Comparison of ENCODE assay signal across 10 mouse cellular contexts in the genomic region with DNA sequence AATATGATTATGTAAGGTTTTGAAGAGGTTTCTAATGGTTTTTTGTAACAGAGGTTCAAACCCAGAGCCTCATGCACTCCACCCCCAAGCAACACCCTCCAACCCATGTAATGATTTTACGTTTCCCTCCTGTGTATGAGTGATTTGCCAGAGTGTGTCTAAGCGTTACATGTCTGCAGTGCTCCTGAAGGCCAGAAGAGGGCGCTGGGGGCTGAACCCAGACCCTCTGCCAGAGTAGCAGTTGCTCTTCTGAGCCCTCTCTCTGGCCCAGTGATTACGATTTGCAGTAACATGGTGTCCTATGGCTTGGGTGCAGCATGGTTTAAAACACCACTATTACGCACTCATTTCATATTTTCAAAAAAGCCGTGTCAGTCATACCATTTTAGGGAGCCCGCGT. TPM values are rescaled to one million over a fixed set of nuclear protein-coding genes. Genes with fewer than 3 reads are reported as not detected.
A peak's percentile ranks its signal among the peaks of the same experiment; 100 is the strongest.
DNase-seq lines count a peak whose midpoint lies in the region; ATAC-seq and TF ChIP-seq lines count a peak whose summit lies in the region.
"Had no signal": no experiment of that assay in that cellular context is flagged by ENCODE, and none has a peak within 500 bp of the region (broad histone marks: within the 10 kb centered on the region; RNA-seq: fewer than 3 reads in every experiment).

No protein-coding gene starts in this region.

- no peak overlapping the region for H3K9ac ChIP-seq in liver, postnatal 0 days (replicated peaks)
- H3K9ac ChIP-seq: heart, embryonic 15.5 days; limb, embryonic 12.5 days had no signal

- peak; percentile 28 to 50 for DNase-seq in cerebellum, adult 18-20 months
- DNase-seq in layer of hippocampus, adult 2 months (ENCODE audit: low spot score in 2 of 2): no peak
- no peak for DNase-seq in layer of hippocampus, adult 9-10 months (ENCODE audit: low spot score)
- DNase-seq in ES-CJ7 (ENCODE audit: low read depth, low spot score): peak; percentile 43
- DNase-seq in liver, postnatal 0 days: peak; percentile 37
- DNase-seq in urinary bladder, postnatal 25 days (ENCODE audit: low spot score): no peak
- no peak for DNase-seq in natural killer cell, adult 2 months (ENCODE audit: low spot score in 2 of 2)

- peak; percentile 76 for TF ChIP-seq CTCF in layer of hippocampus, adult 2 months (conservative IDR thresholded peaks at IDR 0.05)
- peak; percentile 71 for TF ChIP-seq CTCF in liver, postnatal 0 days (IDR thresholded peaks at IDR 0.05; ENCODE audit: low read depth)

- H3K36me3 ChIP-seq in liver, postnatal 0 days (replicated peaks; ENCODE audit: insufficient read depth, low read length): peaks cover 28% of the 10 kb centered on the region

- 73% methylated on average over 8 of the region's 8 CpGs for WGBS in liver, postnatal 0 days (ENCODE audit: insufficient replicate concordance)

- no peak for ATAC-seq in cerebellum, adult (ENCODE audit: insufficient number of reproducible peaks, low FRiP score, low TSS enrichment)
- ATAC-seq in liver, postnatal 0 days: no peak

- no peaks in the 10 kb centered on the region for H3K4me1 ChIP-seq in liver, postnatal 0 days (ENCODE audit: insufficient read depth)
- H3K4me1 ChIP-seq: heart, embryonic 15.5 days; limb, embryonic 12.5 days had no signal

- no peaks in the 10 kb centered on the region for H3K27me3 ChIP-seq in liver, postnatal 0 days (ENCODE audit: insufficient read depth, low read length)
- H3K27me3 ChIP-seq: heart, embryonic 15.5 days had no signal

- no peak overlapping the region for H3K4me3 ChIP-seq in layer of hippocampus, adult 2 months
- no peak overlapping the region for H3K4me3 ChIP-seq in liver, postnatal 0 days (ENCODE audit: low read depth, low read length)
- H3K4me3 ChIP-seq: heart, embryonic 15.5 days; limb, embryonic 12.5 days had no signal

- no peak overlapping the region for H3K4me2 ChIP-seq in liver, postnatal 0 days (ENCODE audit: low read depth, low read length)
- H3K4me2 ChIP-seq: heart, embryonic 15.5 days; limb, embryonic 12.5 days had no signal

- no peak for TF ChIP-seq EP300 in liver, postnatal 0 days (IDR thresholded peaks at IDR 0.05; ENCODE audit: low read depth)

- H3K27ac ChIP-seq in layer of hippocampus, adult 2 months: no peak overlapping the region
- no peak overlapping the region for H3K27ac ChIP-seq in liver, postnatal 0 days (ENCODE audit: low read depth)
- H3K27ac ChIP-seq: heart, embryonic 15.5 days; limb, embryonic 12.5 days had no signal

- no peaks in the 10 kb centered on the region for H3K9me3 ChIP-seq in liver, postnatal 0 days (ENCODE audit: low read length)
- H3K9me3 ChIP-seq: heart, embryonic 15.5 days; limb, embryonic 12.5 days had no signal

RNA-seq across cellular contexts. Expression of gene Rnps1, which starts 23.2 kb away (rescaled TPM):
- total RNA-seq in layer of hippocampus, adult 2 months (2021): 100 to 1,000 TPM; 127 to 134 TPM
- 67.4 and 69.9 TPM in 2 replicates for polyA plus RNA-seq in liver, postnatal 0 days (2015; fragmentation: Nextera tagmentation; extraction: Ambion mirVana)

RNA-seq across cellular contexts. Expression of gene Eci1, which starts 35.3 kb away (rescaled TPM):
- 10 to 100 TPM; 30.7 to 35.5 TPM for total RNA-seq in layer of hippocampus, adult 2 months (2021)
- 162 and 193 TPM in 2 replicates for polyA plus RNA-seq in liver, postnatal 0 days (2015; fragmentation: Nextera tagmentation; extraction: Ambion mirVana)

RNA-seq across cellular contexts. Expression of gene Abca3, which starts 39.4 kb away (rescaled TPM):
- total RNA-seq in layer of hippocampus, adult 2 months (2021): 10 to 100 TPM; 64.6 to 66.9 TPM
- 6.4 and 7.1 TPM in 2 replicates for polyA plus RNA-seq in liver, postnatal 0 days (2015; fragmentation: Nextera tagmentation; extraction: Ambion mirVana)

RNA-seq across cellular contexts. Expression of gene Abca17, which starts 40.3 kb away (rescaled TPM):
- 1 to 10 TPM in 1 of 2 experiments, under 1 TPM in 1; 0.69 to 1.2 TPM for total RNA-seq in layer of hippocampus, adult 2 months (2021)
- not detected in 2 replicates for polyA plus RNA-seq in liver, postnatal 0 days (2015; fragmentation: Nextera tagmentation; extraction: Ambion mirVana)
- polyA plus RNA-seq: heart, embryonic 15.5 days; limb, embryonic 12.5 days had no signal

RNA-seq across cellular contexts. Expression of gene Dnase1l2, which starts 51.8 kb away (rescaled TPM):
- 10 to 100 TPM in 1 of 2 experiments, 1 to 10 TPM in 1; 5.4 to 10.7 TPM for total RNA-seq in layer of hippocampus, adult 2 months (2021)
- 0.22 and 0.35 TPM in 2 replicates for polyA plus RNA-seq in liver, postnatal 0 days (2015; fragmentation: Nextera tagmentation; extraction: Ambion mirVana)

Comparison
In these comparisons a context has a peak if more than half of its experiments do, and no peak if none do; other contexts are left out.
1. DNase-seq: peak in cerebellum, adult 18-20 months (2 of 2), ES-CJ7 (single experiment) and liver, postnatal 0 days (single experiment); none in layer of hippocampus, adult 2 months (0 of 2), layer of hippocampus, adult 9-10 months (single experiment), urinary bladder, postnatal 25 days (single experiment) and natural killer cell, adult 2 months (0 of 2).